Mouse (Mus musculus): ENCODE measurements around the gene Sim2. TPM values are rescaled to one million over a fixed set of nuclear protein-coding genes. Genes with fewer than 3 reads are reported as not detected.
A peak's percentile ranks its signal among the peaks of the same experiment; 100 is the strongest.

Gene Sim2
- polyA plus RNA-seq, 1 experiment from 2014 or later, result not detected

DNA sequence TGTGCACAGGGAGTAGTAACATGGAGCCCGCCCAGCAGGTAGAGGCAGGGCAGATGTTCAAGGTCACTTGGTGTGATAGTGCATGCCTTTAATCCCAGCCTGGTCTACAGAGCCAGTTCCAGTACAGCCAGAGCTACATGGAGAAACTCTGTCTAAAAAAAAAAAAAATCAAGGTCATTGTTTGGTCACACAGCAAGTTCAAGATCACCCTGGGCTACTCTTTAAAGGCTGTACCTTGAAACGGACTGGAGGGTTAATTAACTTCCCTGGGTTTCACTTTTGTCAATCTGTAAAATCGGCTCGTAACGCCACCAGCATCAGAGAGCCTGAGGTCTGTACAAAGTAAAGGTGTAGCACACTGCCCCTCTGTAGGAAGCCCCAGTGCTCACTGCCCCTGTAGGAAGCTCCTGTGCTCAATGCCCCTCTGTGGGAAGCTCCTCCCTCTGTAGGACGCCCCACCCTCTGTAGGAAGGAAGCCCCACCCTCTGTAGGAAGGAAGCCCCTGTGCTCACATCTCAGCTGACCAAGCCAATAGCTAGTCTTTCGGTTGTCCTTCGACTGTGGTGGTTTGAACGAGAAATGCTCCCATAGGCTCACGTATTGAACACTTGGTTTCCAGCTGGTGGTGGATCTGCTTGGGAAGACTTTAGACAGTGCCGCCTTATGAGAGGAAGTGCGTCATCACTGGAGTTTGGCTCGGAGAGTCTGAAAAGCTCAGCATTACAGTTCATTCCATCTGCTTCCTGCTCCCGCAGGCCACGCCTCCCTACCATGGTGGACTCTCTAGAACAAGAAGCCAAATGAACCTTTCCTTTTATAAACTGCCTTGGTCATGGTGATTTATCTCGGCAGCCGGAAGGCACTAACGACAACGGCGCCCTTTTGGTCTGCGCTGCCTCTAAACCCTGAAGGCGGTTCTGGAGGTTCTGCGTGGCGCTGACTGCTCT is 18.7 kb upstream of the Sim2 start:
- 59% methylated on average over 24 of the region's 24 CpGs for WGBS
- TF ChIP-seq EP300 (IDR thresholded peaks at IDR 0.05) (no peak), CTCF (IDR thresholded peaks at IDR 0.05) (no peak)
- Histone ChIP-seq H3K4me3 (ENCODE audit: low read depth, low read length) (no peak overlapping the region), H3K9me3 (ENCODE audit: low read length) (no peaks in the 10 kb centered on the region), H3K4me1 (ENCODE audit: insufficient read depth, low read depth, low read length) (no peaks in the 10 kb centered on the region), H3K27ac (ENCODE audit: low read length) (no peak overlapping the region), H3K36me3 (ENCODE audit: insufficient read depth, low read length) (no peaks in the 10 kb centered on the region), H3K4me2 (replicated peaks; ENCODE audit: low read depth, low read length) (no peak overlapping the region), H3K9ac (replicated peaks; ENCODE audit: low read depth) (no peak overlapping the region), H3K27me3 (replicated peaks; ENCODE audit: insufficient read depth, low read length) (no peaks in the 10 kb centered on the region)
- peak; percentile 55 for DNase-seq (ENCODE audit: low spot score)
- ATAC-seq, result peak; percentile 75

DNA sequence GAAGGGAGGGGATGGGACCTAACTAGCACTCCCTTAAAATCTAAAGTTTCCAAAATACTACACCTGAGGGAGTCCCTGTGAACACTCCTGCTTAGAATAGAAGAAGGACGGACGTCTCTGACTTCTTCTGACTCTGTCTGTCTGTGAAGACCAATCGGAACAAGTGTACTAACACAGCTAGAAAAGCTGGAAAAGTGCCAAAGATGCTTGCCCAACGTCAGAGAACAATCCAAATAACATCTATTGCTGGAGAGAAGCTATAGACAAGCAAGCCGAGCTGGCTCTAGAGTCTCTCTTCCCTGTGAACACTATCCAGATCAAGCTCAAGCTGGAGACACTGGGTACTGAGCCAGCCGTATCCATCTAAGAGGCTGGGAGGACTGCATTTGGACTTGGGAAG is 18.0 kb upstream of the Sim2 start:
- Histone ChIP-seq H3K27me3 (replicated peaks; ENCODE audit: insufficient read depth, low read length) (no peaks in the 10 kb centered on the region), H3K4me1 (ENCODE audit: insufficient read depth, low read depth, low read length) (no peaks in the 10 kb centered on the region), H3K9ac (replicated peaks; ENCODE audit: low read depth) (no peak overlapping the region), H3K36me3 (ENCODE audit: insufficient read depth, low read length) (no peaks in the 10 kb centered on the region), H3K9me3 (ENCODE audit: low read length) (no peaks in the 10 kb centered on the region), H3K27ac (ENCODE audit: low read length) (no peak overlapping the region), H3K4me3 (ENCODE audit: low read depth, low read length) (no peak overlapping the region), H3K4me2 (replicated peaks; ENCODE audit: low read depth, low read length) (no peak overlapping the region)
- WGBS, result 40% methylated on average over 6 of the region's 6 CpGs
- peak; percentile 58 for ATAC-seq
- no peak for TF ChIP-seq EP300 (IDR thresholded peaks at IDR 0.05)
- no peak for TF ChIP-seq CTCF (IDR thresholded peaks at IDR 0.05)
- peak; percentile 76 for DNase-seq (ENCODE audit: low spot score)

DNA sequence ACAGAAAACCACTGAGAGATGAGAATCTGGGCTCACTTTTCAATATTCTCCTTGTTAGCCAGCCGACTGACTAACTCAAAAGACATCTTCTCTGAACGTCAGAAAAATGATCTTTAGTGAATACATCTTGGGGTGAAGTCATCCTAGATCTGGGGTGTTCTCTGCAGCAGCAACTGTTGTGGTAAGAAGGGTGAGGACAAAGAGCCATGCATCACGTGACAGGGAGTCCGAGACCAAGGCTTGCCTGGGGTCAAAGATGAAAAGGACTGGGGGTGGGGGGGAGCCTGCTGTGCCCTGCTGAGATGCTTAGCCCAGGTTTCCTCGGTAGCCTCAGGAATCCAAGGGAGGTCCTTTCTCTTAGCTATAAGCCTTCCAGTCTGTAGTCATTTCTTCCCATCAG is 17.5 kb upstream of the Sim2 start:
- DNase-seq (ENCODE audit: low spot score) (no peak), ATAC-seq (no peak)
- no peak for TF ChIP-seq CTCF (IDR thresholded peaks at IDR 0.05)
- TF ChIP-seq EP300 (IDR thresholded peaks at IDR 0.05), result no peak
- H3K4me3 ChIP-seq (ENCODE audit: low read depth, low read length), result no peak overlapping the region
- 53% methylated on average over 5 of the region's 5 CpGs for WGBS
- H3K27me3 ChIP-seq (replicated peaks; ENCODE audit: insufficient read depth, low read length), result no peaks in the 10 kb centered on the region
- H3K36me3 ChIP-seq (ENCODE audit: insufficient read depth, low read length), result no peaks in the 10 kb centered on the region
- H3K9ac ChIP-seq (replicated peaks; ENCODE audit: low read depth), result no peak overlapping the region
- H3K4me2 ChIP-seq (replicated peaks; ENCODE audit: low read depth, low read length), result no peak overlapping the region
- H3K9me3 ChIP-seq (ENCODE audit: low read length), result no peaks in the 10 kb centered on the region
- H3K27ac ChIP-seq (ENCODE audit: low read length), result no peak overlapping the region
- no peaks in the 10 kb centered on the region for H3K4me1 ChIP-seq (ENCODE audit: insufficient read depth, low read depth, low read length)

DNA sequence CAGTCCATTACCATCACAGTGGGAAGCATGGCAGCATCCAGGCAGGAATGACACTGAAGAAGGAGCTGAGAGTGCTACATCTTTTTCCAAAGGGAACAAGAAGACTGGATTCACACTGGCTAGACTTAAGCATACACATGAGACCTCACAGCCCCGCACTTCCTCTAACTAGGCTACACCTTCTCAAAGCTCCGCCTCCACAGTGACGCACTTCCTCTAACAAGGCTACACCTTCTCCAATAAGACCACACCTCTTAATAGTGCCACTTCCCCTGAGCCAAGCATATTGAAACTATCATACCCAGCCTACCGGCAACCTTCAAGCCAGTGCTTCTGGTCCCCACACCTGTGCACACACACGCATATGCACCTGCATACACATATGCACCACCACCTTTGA is 15.7 kb upstream of the Sim2 start:
- DNase-seq (ENCODE audit: low spot score) (no peak), ATAC-seq (no peak)
- whole genome bisulfite sequencing, result 91% methylated on average over 5 of the region's 5 CpGs
- Histone ChIP-seq H3K9me3 (ENCODE audit: low read length) (no peaks in the 10 kb centered on the region), H3K27ac (ENCODE audit: low read length) (no peak overlapping the region), H3K4me2 (replicated peaks; ENCODE audit: low read depth, low read length) (no peak overlapping the region), H3K36me3 (ENCODE audit: insufficient read depth, low read length) (no peaks in the 10 kb centered on the region), H3K9ac (replicated peaks; ENCODE audit: low read depth) (no peak overlapping the region), H3K27me3 (replicated peaks; ENCODE audit: insufficient read depth, low read length) (no peaks in the 10 kb centered on the region), H3K4me3 (ENCODE audit: low read depth, low read length) (no peak overlapping the region), H3K4me1 (ENCODE audit: insufficient read depth, low read depth, low read length) (no peaks in the 10 kb centered on the region)
- TF ChIP-seq EP300 (IDR thresholded peaks at IDR 0.05) (no peak), CTCF (IDR thresholded peaks at IDR 0.05) (no peak)

DNA sequence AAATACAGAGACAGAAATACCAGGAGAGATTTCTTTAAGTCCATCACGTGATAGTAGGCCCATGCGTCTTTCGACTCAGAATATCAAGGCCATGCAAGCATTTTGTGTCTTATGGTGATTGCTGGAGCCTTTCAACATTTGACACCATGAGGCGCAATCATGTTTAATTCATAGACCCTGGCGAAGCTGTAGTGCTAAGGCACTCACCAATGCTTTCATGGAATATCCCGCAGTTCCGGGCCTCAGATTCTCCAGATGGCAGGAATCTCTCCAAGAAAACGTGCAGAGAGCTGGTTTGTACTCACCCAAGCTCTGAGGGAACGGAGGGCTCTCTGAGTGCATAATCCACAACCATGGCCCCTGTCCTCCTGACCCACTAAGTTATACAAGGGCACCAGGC is 13.8 kb upstream of the Sim2 start:
- DNase-seq (ENCODE audit: low spot score) (no peak), ATAC-seq (no peak)
- H3K4me2 ChIP-seq (replicated peaks; ENCODE audit: low read depth, low read length), result no peak overlapping the region
- no peak for TF ChIP-seq CTCF (IDR thresholded peaks at IDR 0.05)
- no peak for TF ChIP-seq EP300 (IDR thresholded peaks at IDR 0.05)
- no peaks in the 10 kb centered on the region for H3K9me3 ChIP-seq (ENCODE audit: low read length)
- H3K27ac ChIP-seq (ENCODE audit: low read length), result no peak overlapping the region
- 84% methylated on average over 9 of the region's 9 CpGs for WGBS
- H3K36me3 ChIP-seq (ENCODE audit: insufficient read depth, low read length), result no peaks in the 10 kb centered on the region
- no peak overlapping the region for H3K4me3 ChIP-seq (ENCODE audit: low read depth, low read length)
- no peaks in the 10 kb centered on the region for H3K4me1 ChIP-seq (ENCODE audit: insufficient read depth, low read depth, low read length)
- H3K9ac ChIP-seq (replicated peaks; ENCODE audit: low read depth), result no peak overlapping the region
- no peaks in the 10 kb centered on the region for H3K27me3 ChIP-seq (replicated peaks; ENCODE audit: insufficient read depth, low read length)

DNA sequence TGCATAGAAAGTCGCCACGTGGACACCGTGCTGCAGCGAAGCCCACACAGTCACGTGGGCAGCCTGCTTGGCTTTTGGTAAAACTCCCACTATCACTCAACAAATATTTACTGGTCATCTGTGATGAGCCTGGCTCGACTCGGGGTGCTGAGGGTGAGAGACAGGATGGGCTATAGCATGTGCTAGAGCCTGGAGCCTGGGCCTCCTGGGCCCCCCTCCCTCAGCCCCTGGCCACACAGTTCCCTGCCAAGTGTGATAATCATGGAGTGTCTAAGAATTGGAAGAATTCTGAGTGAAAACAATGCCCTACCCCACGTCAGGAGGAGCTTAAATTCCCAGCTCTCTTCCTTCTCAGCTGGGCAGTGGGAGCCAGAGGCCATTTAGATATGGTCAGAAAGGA is 13.3 kb upstream of the Sim2 start:
- H3K4me2 ChIP-seq (replicated peaks; ENCODE audit: low read depth, low read length), result no peak overlapping the region
- no peak for DNase-seq (ENCODE audit: low spot score)
- H3K9ac ChIP-seq (replicated peaks; ENCODE audit: low read depth), result no peak overlapping the region
- WGBS, result 49% methylated on average over 8 of the region's 8 CpGs
- H3K4me3 ChIP-seq (ENCODE audit: low read depth, low read length), result no peak overlapping the region
- H3K27me3 ChIP-seq (replicated peaks; ENCODE audit: insufficient read depth, low read length), result no peaks in the 10 kb centered on the region
- H3K9me3 ChIP-seq (ENCODE audit: low read length), result no peaks in the 10 kb centered on the region
- ATAC-seq, result no peak
- H3K27ac ChIP-seq (ENCODE audit: low read length), result no peak overlapping the region
- TF ChIP-seq EP300 (IDR thresholded peaks at IDR 0.05), result no peak
- no peak for TF ChIP-seq CTCF (IDR thresholded peaks at IDR 0.05)
- H3K36me3 ChIP-seq (ENCODE audit: insufficient read depth, low read length), result no peaks in the 10 kb centered on the region
- no peaks in the 10 kb centered on the region for H3K4me1 ChIP-seq (ENCODE audit: insufficient read depth, low read depth, low read length)
